Mouse (Mus musculus) left cerebral cortex, postnatal 10 days (tissue): ENCODE data around the gene Cbfb. TPM values are rescaled to one million over a fixed set of nuclear protein-coding genes. Genes with fewer than 3 reads are reported as not detected.

Experiments used
- DNase-seq, 2 experiments: peaks; one replicate each; pipeline ENCODE4 v3.0.0; 2021 to 2022; ENCODE audit warnings: low spot score in 2 of 2, mixed read lengths in 1 of 2; ENCODE audit errors: extremely low spot score in 1 of 2
- intact Hi-C: fragments of 180-260 bp; cut with DNase I; formaldehyde crosslinking; loops from one replicate; pipeline ENCODE4 v1.15.1; 2025
- total RNA-seq, 2 experiments: library from RNA; stranded (reverse); gene quantifications; 2 replicates each; pipeline ENCODE4 v1.2.3; 2021

Gene Cbfb
- total RNA-seq, 2 experiments from 2014 or later, result 20.9 to 23.0 TPM

DNA sequence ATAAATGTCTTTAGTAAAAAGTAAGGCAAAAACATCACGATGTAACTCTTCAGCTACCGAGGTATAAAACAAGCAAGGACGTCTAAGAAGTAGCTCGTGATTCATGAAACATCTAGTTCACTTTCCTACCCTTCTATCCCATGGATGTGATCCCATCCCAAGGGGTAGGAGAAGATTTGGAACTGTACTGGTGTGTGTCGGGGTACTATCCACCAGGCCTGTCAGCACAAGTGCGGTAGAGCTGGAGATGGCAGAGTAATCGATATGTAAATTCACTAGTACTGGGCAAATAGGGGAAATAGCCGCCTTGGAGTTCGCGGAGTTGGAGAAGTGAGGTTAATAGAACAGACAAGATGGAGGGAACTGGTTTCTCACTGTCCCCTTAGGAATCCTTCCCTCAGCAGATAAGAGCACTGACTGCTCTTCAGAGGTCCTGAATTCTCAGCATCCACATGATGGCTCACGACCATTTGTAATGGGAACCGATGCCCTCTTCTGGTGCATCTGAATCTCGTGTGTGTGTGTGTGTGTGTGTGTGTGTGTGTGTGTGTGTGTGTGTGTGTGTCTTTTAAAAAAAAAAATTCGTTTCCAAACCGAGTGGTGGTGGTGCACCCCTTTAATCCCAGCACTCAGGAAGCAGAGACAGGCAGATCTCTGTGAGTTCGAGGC is 92.9 kb downstream of the Cbfb start:
- intact Hi-C loops, result no loop called here
- no peak for DNase-seq

DNA sequence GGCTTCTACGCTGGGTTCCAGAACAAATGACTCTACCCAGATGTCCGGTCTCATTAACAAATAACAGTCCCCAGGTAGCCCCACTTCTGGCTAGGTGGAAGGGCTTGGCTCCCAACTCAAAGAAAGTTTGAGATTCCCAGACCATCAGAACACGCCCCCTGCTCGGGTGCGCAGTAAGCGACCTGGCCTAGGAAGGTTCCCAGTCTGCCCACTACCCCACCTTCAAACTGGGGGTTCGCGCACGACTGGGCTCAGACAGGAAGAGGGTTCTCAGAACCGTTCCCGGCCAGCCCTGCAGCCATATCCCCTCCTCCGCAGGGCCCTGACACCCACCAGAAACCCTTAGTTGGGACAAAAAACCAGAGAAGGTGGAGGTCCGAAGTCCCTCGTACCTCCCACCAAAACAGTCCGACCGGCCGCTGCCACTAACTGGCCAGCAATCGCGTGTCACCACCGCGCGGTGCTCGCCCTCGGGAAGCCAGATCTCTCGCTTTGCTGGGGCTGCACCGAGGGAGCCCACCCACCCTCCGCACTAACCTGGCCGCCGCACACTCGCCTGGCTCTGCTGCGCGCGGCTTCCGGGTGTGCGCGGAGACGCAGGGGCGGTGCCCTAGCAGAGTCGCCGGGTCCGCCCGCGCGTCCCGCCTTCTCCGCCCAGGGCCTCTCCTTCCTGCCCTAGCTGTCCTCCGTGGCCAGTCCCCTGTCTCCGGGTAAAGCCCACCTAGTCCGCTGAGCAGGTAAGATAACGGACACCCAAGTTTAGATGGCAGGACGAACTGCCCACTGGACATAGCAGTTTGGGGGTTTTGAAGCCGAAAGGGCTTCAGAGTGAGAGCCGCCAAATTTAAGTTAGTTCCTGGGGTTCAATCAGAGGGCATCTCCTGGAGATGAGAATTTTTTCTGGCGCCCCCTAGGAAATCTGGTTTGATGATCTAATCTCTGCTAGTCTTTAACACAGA is 93.8 kb downstream of the Cbfb start, which contains the start of the genes Tradd and Fbxl8:
Tradd (minus strand) TSS at position 586 of the 959 bp plus-strand sequence.
Fbxl8 (plus strand) TSS at position 625 of the 959 bp plus-strand sequence.
- intact Hi-C loops, result no loop called here
- peak in 1 of 2 experiments; percentile 79 for DNase-seq

- intact Hi-C loops, result no loop called here
- no peak for DNase-seq
Observed at GRCm38 (mm10) chr8:105265128-105265527, 94.7 kb downstream of the Cbfb start.

- intact Hi-C loops, result no loop called here
- peak in 1 of 2 experiments; percentile 52 for DNase-seq
Observed at GRCm38 (mm10) chr8:105266775-105267174, 96.3 kb downstream of the Cbfb start.

Other genes with a start within 250 kb of the Cbfb start
- under 1 TPM in 1 of 2 experiments, not detected in 1; 0.16 TPM for gene Ces2e, start 244.4 kb upstream of the Cbfb start, total RNA-seq
- not detected for gene Ces2f, start 223.3 kb upstream of the Cbfb start, total RNA-seq
- under 1 TPM; 0.20 to 0.39 TPM for gene Ces2g, start 209.0 kb upstream of the Cbfb start, total RNA-seq
- not detected for gene Ces2h, start 169.8 kb upstream of the Cbfb start, total RNA-seq
- gene Ces3a, start 122.1 kb upstream of the Cbfb start, total RNA-seq, result not detected
- gene Ces3b, start 86.9 kb upstream of the Cbfb start, total RNA-seq, result not detected
- not detected for gene Ces4a, start 38.9 kb upstream of the Cbfb start, total RNA-seq
- 10 to 100 TPM; 27.5 to 28.0 TPM for gene D230025D16Rik, start 54.5 kb downstream of the Cbfb start, total RNA-seq
- gene B3gnt9, start 84.5 kb downstream of the Cbfb start, total RNA-seq, result 1 to 10 TPM; 3.0 to 3.8 TPM
- gene Tradd, start 93.9 kb downstream of the Cbfb start, total RNA-seq, result 1 to 10 TPM; 5.5 to 5.8 TPM
- under 1 TPM; 0.58 to 0.61 TPM for gene Fbxl8, start 94.0 kb downstream of the Cbfb start, total RNA-seq
- gene Hsf4, start 99.1 kb downstream of the Cbfb start, total RNA-seq, result under 1 TPM; 0.34 to 0.75 TPM
- 1 to 10 TPM; 3.2 to 3.5 TPM for gene Nol3, start 105.5 kb downstream of the Cbfb start, total RNA-seq
- gene 4931428F04Rik, start 119.2 kb downstream of the Cbfb start, total RNA-seq, result 10 to 100 TPM; 68.2 to 82.2 TPM
- 1 to 10 TPM; 4.2 to 4.3 TPM for gene Exoc3l, start 125.4 kb downstream of the Cbfb start, total RNA-seq
- 10 to 100 TPM; 29.6 to 30.2 TPM for gene E2f4, start 127.0 kb downstream of the Cbfb start, total RNA-seq
- under 1 TPM; 0.41 to 0.83 TPM for gene Elmo3, start 134.9 kb downstream of the Cbfb start, total RNA-seq
- 1 to 10 TPM; 5.4 to 5.6 TPM for gene Lrrc29, start 155.6 kb downstream of the Cbfb start, total RNA-seq
- gene Tmem208, start 155.7 kb downstream of the Cbfb start, total RNA-seq, result 10 to 100 TPM; 47.4 to 47.9 TPM
- 1 to 10 TPM; 2.6 to 2.7 TPM for gene Fhod1, start 177.3 kb downstream of the Cbfb start, total RNA-seq
- 10 to 100 TPM; 25.7 to 27.7 TPM for gene Slc9a5, start 178.2 kb downstream of the Cbfb start, total RNA-seq
- gene Plekhg4, start 202.6 kb downstream of the Cbfb start, total RNA-seq, result 1 to 10 TPM; 2.2 to 3.7 TPM
- gene Kctd19, start 242.8 kb downstream of the Cbfb start, total RNA-seq, result not detected
- under 1 TPM; 0.32 to 0.79 TPM for gene Lrrc36, start 242.9 kb downstream of the Cbfb start, total RNA-seq